Comparison of ENCODE assay signal across 13 mouse cellular contexts in genomic region chr6:76780168-76780567, GRCm38 (mm10).
"Had no signal": no experiment of that assay in that cellular context is flagged by ENCODE, and none has a peak within 500 bp of the region (broad histone marks: within the 10 kb centered on the region; RNA-seq: fewer than 3 reads in every experiment).

No protein-coding gene starts in this region.

- DNase-seq: kidney, postnatal 14 days; left cerebral cortex, postnatal 4 days; lung, adult 18-20 months; retina, postnatal 1 day; right cerebral cortex, postnatal 4 days; spleen, adult 18-20 months; thymus, adult 2 months; thymus, postnatal 25 days had no signal

- H3K4me1 ChIP-seq: limb, embryonic 13.5 days; midbrain, embryonic 12.5 days; neural tube, embryonic 13.5 days; stomach, embryonic 15.5 days had no signal

- H3K27ac ChIP-seq: limb, embryonic 13.5 days; liver, embryonic 14.5 days; midbrain, embryonic 12.5 days; neural tube, embryonic 13.5 days; stomach, embryonic 15.5 days had no signal

- H3K4me3 ChIP-seq: limb, embryonic 13.5 days; midbrain, embryonic 12.5 days; neural tube, embryonic 13.5 days; stomach, embryonic 15.5 days had no signal

- H3K27me3 ChIP-seq: limb, embryonic 13.5 days; midbrain, embryonic 12.5 days; neural tube, embryonic 13.5 days; stomach, embryonic 15.5 days had no signal
